Mouse (Mus musculus) layer of hippocampus, postnatal 36 days (tissue): ENCODE data around the gene F2rl1. TPM values are rescaled to one million over a fixed set of nuclear protein-coding genes. Genes with fewer than 3 reads are reported as not detected.

Experiments
- DNase-seq, 2 experiments: peaks; one replicate each; pipeline ENCODE4 v3.0.0; 2022
- total RNA-seq, 2 experiments: library from RNA; stranded (reverse); gene quantifications; 2 replicates each; pipeline ENCODE4 v1.2.3; 2021

Gene F2rl1
- total RNA-seq: under 1 TPM in 1 of 2 experiments, not detected in 1; 0.30 TPM

DNA sequence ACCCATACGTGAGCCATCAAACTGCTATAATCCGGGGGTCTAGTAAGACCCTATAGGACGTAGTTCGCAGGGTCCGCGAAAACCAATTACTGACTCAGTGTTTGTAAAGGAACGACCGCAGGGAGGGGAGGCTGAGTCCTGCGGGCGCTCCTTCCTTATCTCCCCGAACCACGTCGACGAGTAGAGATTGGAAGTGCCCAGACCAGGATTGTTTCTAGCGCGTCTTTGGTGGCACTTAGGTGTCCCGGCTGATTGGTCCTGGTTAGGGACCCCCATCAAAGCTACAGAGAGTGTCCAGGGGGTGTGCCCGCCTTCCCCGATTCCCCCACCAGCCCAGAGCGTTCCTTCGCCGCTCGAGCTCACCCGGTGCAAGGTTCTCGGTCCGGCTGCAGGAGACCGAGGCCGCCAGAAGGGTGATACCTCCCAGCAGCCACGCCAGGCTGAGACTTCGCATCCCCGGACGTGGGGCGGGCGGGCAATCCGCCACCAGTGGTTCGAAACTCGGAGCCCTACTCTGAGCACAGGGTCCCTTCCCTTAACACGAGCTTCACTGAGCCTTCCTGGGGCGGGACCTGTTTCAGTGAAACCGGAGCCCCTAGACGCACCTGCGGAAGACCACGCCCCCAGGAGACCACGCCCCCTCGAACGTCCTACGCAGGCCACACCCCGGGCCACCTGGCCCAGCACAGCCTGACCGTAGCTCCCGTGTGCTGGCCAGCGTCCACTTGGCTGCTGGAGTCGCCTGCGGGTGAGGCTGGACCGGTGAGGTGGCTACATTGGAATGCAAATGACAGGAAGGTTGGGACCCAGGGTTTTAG lies at the start of gene F2rl1:
Gene F2rl1, minus strand, starts transcription at position 554 of the 818 bp plus-strand sequence.
- DNase-seq: no peak

DNA sequence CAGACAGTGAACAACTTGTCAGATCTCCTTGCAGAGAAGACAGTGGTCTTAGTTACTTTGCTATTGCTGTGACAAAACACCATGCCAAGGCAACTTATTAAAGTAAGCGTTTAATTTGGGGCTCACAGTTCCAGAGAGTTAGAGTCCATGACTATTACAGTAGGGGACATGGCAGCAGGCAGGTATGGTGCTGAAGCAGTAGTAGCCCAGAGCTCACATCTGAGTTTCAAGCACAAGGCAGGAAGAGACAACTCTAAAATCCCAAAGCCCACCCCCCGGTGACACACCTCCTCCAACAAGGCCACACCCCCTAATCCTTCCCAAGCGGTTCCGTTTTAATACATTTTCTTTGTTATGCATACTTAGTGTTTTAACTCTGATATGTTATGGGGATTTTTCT lies 45.9 kb upstream of the F2rl1 start:
- DNase-seq: no peak

DNA sequence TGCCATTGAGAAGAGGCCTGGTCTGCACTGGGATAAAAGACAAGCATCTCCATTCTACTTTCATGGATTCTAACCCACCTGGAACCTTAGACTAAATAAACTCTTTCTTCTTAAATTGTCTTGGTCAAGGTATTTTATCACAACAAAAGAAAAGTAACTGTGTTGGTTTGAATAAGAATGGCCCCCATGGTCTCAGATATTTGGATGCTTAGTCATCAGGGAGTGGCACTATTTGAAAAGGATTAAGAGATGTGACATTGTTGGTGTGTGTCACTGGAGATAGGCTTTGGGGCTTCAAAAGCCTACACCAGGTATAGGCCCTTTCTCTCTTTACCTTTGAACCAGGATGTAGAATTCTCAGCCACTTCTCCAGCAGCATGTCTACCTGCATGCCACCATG lies 44.3 kb upstream of the F2rl1 start:
- DNase-seq: no peak

DNA sequence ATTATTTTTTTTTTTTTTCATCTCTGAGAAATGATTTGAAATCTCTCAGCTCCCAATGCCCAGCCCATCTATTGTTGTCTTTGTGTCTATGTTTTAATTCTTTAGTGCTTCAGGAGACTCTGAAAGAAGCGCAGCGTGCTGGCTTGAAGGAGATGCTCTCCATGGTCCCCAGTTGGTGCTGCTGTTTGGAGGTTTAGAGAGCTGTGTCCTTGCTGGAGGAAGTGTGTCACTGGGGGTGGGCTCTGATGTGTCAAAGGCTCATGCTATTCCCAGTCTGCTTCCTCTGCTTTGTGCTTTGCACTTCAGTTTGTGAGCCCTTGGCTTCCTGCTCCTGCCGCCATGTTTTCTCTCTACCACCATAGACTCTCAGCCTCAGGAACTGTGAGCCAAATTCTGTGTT lies 43.3 kb upstream of the F2rl1 start:
- DNase-seq: no peak

DNA sequence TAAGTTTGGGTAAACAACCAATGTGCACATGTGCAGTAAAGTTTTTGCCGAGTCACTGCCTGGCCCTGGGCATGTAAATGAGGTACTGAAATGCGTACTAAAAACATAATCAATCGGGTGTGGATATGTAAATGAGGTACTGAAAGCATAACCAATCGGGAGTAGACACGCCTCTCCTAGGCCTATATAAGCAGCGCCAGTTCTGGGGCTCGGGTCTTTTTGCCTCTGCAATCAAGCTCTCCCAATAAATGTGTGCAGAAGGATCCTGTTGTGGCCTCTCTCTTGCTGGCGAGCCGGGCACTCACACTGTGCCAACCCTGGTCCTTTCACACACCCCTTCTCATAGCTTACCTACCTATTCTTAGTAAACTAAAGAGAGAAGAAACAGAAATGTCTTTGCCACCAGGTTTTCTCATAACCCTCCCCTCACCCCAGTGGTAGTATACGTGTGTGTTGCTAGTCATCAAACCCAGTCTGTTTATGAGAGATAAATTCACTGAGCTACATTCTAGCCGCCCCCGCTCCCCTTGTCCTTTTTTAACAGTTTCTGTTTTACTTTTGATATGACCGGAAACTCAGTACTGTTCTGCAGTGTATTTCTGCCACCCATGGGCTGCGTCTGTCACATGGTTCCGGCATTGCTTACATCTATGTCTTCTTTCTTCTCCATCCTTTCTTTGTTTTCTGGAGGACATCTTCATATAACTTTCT lies 42.0 kb upstream of the F2rl1 start:
- DNase-seq: no peak

DNA sequence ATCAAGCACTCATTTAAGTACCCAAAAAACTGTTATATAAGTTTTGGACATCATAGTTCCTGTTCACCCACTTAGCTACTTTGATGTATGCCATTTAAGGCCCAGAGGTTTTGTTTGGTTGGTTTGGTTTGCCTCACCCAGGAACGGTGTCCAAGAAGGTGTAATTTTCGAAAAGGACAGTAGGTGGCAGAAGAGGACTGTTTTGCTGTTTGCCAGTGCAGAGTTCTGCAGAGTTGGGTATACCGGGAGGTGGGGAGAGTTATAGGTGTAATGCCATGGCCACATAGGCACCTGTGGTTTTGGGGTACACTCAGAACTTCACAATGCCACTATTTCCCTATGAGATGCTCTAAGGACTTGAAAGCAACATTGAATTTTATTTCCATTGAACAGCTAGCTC lies 38.7 kb upstream of the F2rl1 start:
- DNase-seq: peak; percentile 49 to 77

DNA sequence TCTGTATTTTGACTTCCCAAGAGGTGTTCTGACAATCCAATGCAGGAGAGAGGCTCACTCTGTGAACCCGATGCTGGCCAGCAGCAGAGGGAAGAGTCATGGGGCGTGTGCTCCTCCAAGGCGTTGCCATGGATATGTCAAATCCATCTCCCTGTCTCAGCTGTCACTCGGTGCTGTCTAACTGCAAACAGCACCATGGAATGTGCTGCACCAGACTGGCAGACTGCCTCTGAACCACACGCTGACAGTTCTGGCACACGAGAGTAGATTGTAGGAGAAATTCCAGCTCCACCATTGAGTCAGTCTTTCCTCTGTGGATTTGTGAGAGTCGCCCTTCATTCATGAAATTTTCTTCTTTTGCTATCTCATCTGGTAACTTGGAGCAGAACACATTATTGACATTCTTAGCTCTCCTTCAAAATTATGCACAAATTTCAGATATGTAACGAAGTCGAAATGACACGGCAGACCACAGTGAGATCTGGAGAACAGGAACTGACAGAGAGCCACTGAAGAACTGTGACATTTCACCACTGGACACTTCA lies 38.1 kb upstream of the F2rl1 start:
- DNase-seq: peak; percentile 34 to 47

DNA sequence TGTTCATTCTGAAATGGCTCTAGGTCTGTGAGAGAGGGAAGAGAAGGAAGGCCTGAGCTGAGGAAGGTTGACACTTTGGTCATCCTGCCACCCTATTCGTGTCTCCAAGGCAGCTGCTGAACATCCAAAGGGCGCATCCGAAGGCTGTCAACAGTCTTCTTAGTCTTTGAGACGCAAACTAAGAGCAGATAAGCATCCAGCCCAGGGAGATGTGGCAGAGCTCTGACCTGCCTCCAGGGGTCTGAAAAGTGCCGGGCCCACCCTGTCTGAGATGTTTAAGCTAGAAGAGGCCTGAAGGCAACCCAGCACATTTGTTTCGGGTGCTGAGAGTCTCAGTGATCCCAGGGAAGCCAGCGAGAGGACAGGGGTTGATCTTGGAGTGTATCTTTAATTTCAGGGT lies 32.3 kb upstream of the F2rl1 start:
- no peak for DNase-seq

DNA sequence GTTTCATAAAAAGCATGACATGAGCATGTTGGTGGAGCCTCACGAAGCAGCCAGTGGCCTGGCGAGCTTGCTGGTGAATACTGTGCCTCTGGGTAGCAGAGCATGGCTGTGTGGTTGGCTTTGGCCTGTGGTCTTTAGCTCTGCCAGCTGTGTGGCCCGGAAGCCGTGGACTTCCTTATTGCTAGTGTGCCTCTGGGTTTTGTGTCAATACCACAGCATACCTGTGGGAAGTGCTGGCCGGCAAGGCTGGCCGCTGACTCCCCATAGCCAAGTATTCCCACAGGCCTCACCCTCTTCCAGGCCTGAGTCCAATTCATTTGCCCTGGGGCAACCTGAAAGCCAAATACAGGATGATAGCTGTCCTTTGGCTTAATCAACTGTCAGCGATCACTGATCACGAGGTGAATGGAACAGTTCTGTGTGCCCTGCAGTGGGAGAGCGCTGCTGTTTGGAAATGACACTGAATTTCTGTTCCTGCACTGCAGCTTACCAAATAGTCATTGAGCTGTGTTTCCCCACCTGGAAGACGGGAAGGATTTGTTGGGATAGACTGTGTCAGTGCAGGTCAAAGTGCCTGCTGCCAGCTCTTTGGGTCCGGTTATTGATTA lies 29.0 kb upstream of the F2rl1 start:
- no peak for DNase-seq

DNA sequence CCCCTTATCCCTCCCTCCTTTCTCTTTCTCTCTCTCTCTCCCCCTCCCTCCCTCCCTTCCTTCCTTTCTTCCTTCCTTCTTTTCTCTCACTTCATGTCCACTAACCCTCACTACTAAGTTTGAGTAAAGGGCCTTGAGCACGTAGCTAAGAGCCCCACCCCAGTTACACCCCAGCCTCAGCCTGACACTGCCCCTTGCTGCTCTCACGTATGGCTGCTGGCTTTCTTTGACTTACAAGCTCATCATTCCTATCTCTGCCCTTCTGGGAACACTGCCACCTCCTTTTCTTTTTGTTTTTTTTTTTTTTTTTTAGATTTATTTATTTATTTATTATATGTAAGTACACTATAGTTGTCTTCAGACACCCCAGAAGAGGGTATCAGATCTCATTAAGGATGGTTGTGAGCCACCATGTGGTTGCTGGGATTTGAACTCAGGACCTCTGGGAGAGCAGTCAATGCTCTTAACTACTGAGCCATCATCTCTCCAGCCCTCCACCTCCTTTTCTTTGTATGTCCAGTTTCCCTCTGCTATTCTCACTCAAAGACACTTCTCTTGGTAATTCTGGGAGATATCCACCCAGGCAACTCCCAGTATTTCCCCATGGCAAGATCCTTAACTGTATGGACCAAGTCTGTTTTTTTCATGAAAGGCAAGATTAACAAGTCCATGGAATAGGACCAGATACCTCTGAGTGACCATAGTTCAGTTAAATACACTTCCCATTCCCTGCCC lies 25.8 kb upstream of the F2rl1 start:
- no peak for DNase-seq

DNA sequence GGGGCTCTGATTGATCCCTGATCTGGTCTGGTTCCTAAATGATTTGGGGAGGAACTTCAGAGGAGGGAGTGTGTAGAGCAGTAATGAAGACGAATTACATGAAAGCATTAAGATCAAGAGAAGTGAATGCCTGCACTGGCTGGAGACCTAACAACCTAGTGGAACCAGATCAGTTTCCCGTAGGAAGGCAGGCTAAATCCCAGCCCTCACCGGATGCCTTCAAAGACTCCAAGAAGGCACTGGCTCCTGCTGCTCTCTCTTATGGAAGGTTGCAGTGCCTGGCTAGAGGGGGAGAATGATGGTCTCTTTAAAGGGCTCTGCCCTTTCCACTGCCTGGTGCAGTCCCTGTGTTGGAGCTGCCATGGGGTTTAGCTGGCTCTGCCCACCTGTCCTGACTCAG lies 24.4 kb upstream of the F2rl1 start:
- DNase-seq: no peak

DNA sequence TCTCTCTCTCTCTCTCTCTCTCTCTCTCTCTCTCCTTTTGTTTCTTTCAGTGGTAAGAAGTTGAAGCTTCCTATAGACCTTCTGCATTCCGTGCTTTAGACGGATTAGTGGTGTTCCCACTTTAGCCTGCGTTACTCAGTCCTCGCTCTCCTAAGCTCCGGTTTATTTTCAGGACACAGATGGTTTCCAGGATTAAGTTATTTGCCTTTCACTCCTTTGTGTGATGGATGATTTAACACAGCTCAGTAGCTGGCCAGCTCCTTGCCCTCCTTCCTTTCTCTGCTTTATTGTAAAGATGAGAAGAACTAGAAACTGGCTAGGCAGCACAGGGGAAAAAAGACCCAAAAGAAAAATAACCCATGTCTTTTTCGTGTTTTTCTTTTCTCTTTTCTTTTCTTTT lies 23.8 kb upstream of the F2rl1 start:
- DNase-seq: no peak

DNA sequence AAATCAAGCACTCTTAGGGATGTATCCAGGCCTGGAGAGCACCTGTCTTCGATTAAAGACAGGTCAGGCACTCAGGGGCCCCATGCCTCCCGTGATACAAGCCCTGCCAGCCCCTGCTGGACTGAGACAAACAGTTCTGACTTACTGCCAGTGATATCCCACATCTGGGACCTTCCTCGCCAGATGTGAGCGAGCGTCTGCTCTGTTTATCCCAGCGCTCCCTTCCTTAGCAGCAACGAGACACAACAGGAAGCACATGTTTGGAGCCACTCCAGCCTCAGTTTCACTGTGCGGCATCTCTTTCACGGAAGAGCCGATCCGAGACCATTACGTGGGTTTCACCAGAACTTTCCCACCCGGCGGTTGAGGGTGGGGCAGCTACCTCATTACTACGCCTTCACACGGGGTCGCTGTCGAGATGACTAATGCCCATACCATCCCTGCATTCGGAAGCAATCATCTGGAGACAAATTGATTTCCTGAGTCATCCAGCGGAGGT lies 23.3 kb upstream of the F2rl1 start:
- DNase-seq: no peak

DNA sequence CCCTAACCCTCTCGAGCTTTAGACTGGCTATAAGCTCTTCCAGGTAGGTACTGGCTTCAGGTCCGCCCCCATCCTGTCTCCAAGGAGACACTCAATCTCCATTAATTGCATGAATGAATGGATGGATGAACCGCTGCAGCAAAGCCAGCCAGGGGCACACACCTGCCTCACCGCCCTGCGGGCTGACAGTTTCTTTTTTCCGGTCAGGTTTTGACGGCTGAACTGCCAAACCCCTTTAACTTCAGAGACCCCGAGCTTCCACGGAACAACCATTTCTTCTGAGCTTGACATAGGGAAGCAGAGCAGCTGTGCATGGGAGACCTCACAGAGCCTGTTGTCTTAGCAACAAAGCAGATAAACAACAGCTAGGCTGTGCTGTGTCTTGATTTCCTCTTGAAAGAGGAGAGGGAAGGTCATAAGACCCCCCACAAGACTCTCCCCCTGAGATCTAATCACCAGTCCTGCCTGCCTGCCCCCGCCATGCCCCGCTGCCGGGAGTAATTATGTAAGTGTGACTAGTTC lies 22.1 kb upstream of the F2rl1 start:
- no peak for DNase-seq

DNA sequence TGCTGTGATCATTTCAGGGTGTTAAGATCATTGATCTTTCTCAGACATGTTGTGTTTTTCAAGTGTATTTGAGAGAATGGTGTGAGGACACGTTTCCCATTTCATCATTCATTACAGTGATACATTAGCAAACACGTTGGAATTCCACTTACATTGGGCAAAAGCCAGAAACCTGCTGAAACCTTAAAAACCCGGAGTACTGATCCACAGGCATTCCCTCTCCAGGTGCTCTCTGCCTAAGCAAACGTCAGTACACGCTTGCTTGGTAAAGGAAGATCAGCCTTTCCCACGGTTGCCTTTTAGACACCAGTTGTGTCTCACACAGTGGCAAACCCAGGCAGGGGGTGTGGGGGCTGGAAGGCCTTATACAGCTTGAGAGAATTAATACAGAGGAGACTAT lies 21.2 kb upstream of the F2rl1 start:
- no peak for DNase-seq

DNA sequence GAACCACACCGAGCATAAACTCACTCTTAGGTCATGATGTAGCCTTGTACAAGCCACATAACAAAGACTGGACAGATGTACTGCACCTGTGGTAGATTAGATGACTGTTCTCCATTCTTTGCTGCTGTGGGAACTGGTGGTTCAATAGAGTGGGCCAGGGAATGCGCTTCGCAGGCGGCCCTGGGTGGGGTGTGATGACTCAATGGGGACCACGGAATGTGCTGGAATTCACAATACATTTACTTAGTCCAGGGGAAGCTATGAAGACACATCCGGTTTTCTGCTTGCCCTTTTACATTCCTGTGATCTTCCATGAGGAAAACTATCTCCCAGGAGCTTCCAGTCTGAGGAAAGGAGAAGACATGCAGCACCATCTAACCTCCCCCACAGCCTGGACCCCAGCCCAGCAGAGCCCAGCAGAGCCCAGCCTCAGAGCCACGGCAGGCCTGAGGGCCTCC lies 20.7 kb upstream of the F2rl1 start:
- no peak for DNase-seq

DNA sequence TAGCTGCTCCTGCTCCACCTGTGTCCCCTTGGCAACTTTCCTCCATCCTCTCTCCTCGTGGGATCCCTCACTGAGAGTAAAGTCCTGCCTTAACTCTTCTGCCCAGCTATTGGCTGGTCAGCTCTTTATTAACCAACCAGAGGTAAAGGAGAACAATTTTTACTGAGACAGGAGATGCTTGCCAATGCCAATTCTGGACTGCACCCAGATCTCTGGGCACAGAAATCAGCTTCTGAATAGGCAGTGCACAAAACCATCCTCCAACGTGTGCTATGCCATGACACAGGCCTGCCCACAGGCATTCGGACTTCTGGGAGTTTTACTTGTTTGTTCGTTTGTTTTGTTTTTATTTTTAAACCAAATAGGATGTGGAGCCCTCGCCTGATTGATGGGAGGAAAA lies 13.0 kb upstream of the F2rl1 start:
- no peak for DNase-seq

DNA sequence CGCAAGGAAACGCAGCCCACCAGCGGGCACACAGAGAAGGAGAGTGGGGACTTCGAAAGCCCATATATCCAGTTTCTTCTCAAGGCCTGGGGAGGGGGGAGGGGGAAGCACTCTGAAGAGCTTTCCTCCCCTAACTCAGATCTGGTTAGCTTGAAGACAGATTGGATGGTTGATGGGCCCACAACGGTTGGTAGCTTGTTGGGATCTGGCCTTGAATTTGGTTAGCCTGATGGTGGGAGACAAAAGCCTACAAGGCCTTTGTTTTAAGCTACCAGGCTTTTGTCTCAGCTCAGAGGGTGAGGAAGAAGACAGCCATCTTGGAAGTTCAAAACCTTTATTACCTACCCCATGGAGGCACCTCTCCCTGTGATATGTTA lies 11.1 kb upstream of the F2rl1 start:
- DNase-seq: no peak

DNA sequence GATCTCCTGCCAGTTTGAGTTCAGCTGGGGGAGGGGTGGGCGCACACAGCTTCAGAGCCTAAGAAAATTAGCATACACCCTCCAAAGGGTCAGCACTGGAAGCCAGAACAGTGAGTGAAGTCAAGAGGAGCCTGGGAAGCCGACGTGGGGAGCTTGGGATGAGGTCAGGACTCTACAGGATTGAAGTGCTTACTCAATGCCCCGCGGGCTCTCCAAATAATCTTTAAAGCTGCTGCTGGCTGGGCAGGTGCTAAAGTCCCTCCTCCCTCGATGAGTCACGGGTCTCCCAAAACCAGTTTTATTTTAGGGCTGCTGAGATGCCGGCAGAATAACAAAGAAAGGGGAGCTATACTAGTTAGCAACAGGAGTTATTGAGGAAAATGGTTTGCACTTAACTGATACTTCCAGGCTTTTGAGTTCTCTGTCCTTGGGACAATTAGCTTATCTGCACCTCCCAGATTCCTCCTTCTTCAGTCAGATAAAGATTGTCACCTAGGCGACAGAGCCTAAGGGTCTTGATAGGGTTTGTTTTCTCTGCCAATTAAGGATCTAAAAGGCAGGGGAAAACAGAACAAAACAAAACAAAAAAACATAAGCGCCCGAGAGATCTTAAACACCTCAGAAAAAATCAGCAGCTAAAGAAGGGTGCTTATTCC lies 10.6 kb upstream of the F2rl1 start:
- DNase-seq: no peak

DNA sequence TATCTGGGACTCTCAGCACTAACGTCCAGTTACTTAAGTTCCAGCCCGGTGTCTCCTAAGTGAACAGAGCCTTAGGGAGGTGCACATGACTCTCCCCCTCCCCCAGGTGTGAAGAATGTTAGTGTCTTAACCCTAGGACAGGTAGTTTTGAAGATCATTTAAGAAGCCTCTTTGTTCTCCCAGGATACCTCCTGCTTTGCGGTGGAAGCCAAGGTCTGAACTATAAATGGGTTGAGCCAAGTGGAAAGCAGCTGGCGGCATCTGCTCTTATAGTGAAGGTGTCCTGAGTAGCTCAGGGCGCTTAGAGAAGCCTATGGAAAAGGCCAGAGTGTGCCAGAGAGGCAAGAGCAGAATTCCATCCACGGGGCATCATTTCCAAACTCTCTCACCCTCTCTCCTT lies 10.0 kb upstream of the F2rl1 start:
- no peak for DNase-seq

DNA sequence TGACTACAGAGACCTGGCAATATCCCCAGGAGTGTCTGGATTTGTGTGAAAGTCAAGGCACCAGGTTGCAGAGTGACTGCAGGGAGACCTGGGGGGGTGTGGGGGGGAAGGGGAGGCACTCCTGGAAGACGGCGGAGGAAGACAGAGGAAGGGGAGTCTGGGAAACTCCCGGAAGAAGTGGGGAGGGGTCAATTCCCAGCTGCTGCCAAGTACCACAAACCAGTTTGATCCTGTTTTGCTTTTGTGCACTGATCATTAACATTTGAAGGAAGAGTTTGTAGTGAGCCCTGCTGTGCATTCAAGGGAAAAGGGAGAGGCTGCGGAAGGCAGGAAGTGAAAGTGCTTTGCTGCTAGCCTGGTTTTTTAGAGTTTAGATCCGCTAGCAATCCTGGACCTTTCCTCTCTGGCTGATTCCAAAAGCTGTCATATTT lies 9.1 kb upstream of the F2rl1 start:
- no peak for DNase-seq

DNA sequence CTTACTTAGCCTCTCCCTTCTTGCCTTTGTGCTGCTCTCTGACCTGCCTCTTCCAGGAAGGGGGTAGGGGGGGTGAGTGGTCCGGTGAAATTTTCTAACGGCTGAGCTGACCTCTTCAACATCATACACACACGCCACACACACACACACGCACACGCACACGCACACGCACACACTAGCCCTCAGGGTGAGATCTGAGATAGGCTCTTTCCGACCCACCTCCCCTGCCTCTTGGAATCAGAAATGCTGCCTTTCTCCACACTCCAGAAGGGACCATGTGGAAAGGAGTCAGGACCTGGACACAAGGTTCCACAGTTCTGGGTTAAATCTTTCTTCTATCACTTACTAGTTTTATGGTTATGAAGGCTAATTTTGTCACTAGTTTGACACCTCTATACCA lies 8.6 kb upstream of the F2rl1 start:
- no peak for DNase-seq
